8 mouse cellular contexts compared by ENCODE assay signal in the genomic region with DNA sequence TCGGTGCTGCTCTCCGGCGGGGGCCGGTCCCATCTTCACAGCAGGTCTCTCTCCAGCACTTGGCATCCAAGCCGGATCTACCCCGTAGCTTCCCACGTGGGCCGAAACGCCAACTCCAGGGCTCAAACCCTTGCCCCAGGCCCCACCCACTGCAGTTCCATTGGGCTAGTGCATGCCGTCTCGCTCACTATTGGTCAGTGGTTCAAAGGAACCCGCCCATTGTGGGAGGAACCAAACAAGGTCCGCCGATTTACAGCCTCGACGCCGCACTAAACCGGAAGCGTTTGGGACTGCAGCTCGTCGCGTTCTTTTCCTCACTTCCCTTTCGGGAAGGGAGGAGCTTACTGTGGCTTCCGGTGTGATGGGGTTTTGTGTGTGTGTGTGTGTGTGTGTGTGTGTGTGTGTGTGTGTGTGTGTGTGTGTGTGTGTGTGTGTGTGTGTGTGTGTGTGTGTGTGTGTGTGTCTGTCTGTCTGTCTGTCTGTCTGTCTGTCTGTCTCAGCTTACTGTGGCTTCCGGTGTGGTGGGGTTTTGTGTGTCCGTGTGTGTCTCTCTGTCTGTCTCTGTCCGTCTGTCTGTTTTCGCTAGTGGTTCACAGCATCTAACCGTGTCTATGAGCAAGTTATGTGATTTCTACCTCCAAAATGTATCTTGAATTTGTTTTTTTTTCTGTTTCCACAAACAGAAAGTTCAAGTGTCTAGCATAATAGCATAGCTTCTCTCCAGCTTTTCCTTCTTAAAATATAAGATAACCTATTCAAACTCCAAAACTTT. TPM values are rescaled to one million over a fixed set of nuclear protein-coding genes. Genes with fewer than 3 reads are reported as not detected.
DNase-seq lines count a peak whose midpoint lies in the region; ATAC-seq lines count a peak whose summit lies in the region.

A gene (minus strand): TSS at position 276 of the 772 bp plus-strand sequence.

- peaks cover 22% of the 10 kb centered on the region for H3K36me3 ChIP-seq in hindbrain, embryonic 16.5 days (ENCODE audit: control insufficient read depth, insufficient read depth, low read length)
- peaks cover 29% of the 10 kb centered on the region for H3K36me3 ChIP-seq in macrophage (ENCODE audit: inconsistent target)

- peak within 1 kb of the TSS; percentile 91 for H3K4me2 ChIP-seq in hindbrain, embryonic 16.5 days (ENCODE audit: low read length)

- H3K79me2 ChIP-seq in macrophage (ENCODE audit: inconsistent target): peaks cover 9% of the 10 kb centered on the region; the same call in 1 of the 2 replicates

- H3K4me1 ChIP-seq in hindbrain, embryonic 16.5 days (ENCODE audit: control insufficient read depth, insufficient read depth, low read depth, low read length): peaks cover 6% of the 10 kb centered on the region

- peak within 1 kb of the TSS; percentile 82 for H3K4me3 ChIP-seq in hindbrain, embryonic 16.5 days (ENCODE audit: low read length)
- peak within 1 kb of the TSS; percentile 88 for H3K4me3 ChIP-seq in macrophage (ENCODE audit: inconsistent target)

- peak within 1 kb of the TSS; percentile 72 for H3K9ac ChIP-seq in hindbrain, embryonic 16.5 days (ENCODE audit: low read depth, low read length)

- peak; percentile 100 for ATAC-seq in hindbrain, embryonic 16.5 days

- DNase-seq in WW6 (ENCODE audit: low read depth, low spot score): peak; percentile 99
- peak; percentile 87 to 96 for DNase-seq in cerebellum, postnatal 4 days (ENCODE audit: low spot score in 2 of 2)
- DNase-seq in gastrocnemius, adult 18-20 months (ENCODE audit: low spot score): peak; percentile 99
- DNase-seq in left cerebral cortex, adult 18-20 months (ENCODE audit: low spot score in 2 of 2): peak; percentile 98 to 99
- peak; percentile 100 for DNase-seq in right cerebral cortex, adult 18-20 months
- DNase-seq in urinary bladder, postnatal 10 days (ENCODE audit: low spot score): peak; percentile 91

- WGBS in hindbrain, embryonic 16.5 days: 2% methylated on average over 29 of the region's 29 CpGs
- WGBS in macrophage (ENCODE audit: missing documents): under 1% methylated on average over 29 of the region's 29 CpGs

- H3K27me3 ChIP-seq in hindbrain, embryonic 16.5 days (replicated peaks; ENCODE audit: control insufficient read depth, insufficient read depth, low read length): no peaks in the 10 kb centered on the region

- H3K27ac ChIP-seq in hindbrain, embryonic 16.5 days (ENCODE audit: low read depth, low read length): peak within 1 kb of the TSS; percentile 66; the same call in 1 of the 2 replicates
- no peak within 1 kb of the TSS for H3K27ac ChIP-seq in macrophage

- H3K9me3 ChIP-seq in hindbrain, embryonic 16.5 days (ENCODE audit: control insufficient read depth, low read length): no peaks in the 10 kb centered on the region

RNA-seq across cellular contexts. Expression of the gene that starts here (rescaled TPM):
- 10 to 100 TPM; 15.3 to 16.3 TPM for total RNA-seq in gastrocnemius, adult 18-20 months (2021)
- polyA plus RNA-seq in hindbrain, embryonic 16.5 days (2015; fragmentation: Nextera tagmentation; extraction: Ambion mirVana): 37.1 and 47.9 TPM in 2 replicates
- total RNA-seq in left cerebral cortex, adult 18-20 months (2021): 10 to 100 TPM; 94.2 to 94.3 TPM
- 10 to 100 TPM in 19 of 26 experiments, 1 to 10 TPM in 7; 5.0 to 34.0 (median 20.9) TPM for total RNA-seq in macrophage (2018; cell fraction: chromatin; rRNA removed)
- total RNA-seq in macrophage (2018; cell fraction: cytosol; rRNA removed): 10 to 100 TPM; 10.6 to 22.1 (median 16.3) TPM
- 10 to 100 TPM in 20 of 26 experiments, 1 to 10 TPM in 6; 6.3 to 31.7 (median 13.3) TPM for total RNA-seq in macrophage (2018; cell fraction: nucleus; rRNA removed)
- 10.8 to 26.0 TPM (median 11.8 TPM) in 3 replicates for polyA plus RNA-seq in macrophage (2018)

Comparison
In these comparisons a context has a peak if more than half of its experiments do, and no peak if none do; other contexts are left out.
1. RNA of the gene that starts here (total RNA-seq): 94.2 to 94.3 TPM in left cerebral cortex, adult 18-20 months; 15.3 to 16.3 TPM in gastrocnemius, adult 18-20 months; every median in the first group is over 4 times any median in the second.
2. Peak in every context shown above with its lines, with median percentiles within 50 percentile points of each other: DNase-seq.